Mouse (Mus musculus): ENCODE results near the gene Uhrf1.
"Not testable (repeated sequence)": the region's sequence is repeated elsewhere in the genome, so short reads cannot be mapped to it uniquely, and the experiment has no call there.

The Uhrf1 gene

DNA sequence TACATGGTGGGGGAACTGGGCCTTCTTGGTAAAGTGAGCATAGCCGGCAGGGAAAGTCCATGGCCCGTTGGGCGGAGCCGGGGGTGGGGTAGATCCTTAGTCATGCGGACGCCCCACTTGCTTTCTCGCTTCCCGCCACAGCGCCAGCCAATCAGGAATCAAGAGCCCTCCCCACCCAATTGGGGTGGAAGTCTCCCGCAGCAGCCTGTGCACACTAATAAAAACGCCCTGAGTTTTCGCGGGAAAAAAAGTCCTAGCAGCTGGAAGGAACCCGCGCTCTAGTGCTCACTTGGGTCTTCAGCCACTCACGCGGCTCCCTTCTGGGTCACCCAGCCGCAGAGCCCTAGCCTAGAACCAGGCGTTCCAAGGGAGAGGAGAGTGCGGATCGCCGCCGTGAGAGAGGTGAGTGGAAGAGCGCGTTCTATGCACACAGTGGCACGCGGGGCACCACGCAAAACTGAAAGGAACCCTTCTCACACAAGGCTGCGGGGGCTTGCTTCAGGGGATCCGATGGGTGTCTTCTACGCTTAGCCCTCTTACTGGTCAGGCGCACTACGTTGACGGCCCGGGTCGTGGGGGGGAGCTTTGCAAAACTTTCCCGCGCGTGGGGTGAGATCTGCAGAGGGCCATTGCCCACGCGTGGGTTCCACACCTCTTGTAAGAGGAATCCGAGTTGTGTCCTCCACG lies at the start of gene Uhrf1:
Gene Uhrf1, plus strand, starts transcription at position 162 of the 687 bp plus-strand sequence.
- DNase-seq: peak; percentile 96

- DNase-seq: no peak
Measured at GRCm38 (mm10) chr17:56254695-56255094, 48.4 kb upstream of the Uhrf1 start.

- peak; percentile 30 for DNase-seq
Measured at GRCm38 (mm10) chr17:56255429-56255828, 47.7 kb upstream of the Uhrf1 start.

DNA sequence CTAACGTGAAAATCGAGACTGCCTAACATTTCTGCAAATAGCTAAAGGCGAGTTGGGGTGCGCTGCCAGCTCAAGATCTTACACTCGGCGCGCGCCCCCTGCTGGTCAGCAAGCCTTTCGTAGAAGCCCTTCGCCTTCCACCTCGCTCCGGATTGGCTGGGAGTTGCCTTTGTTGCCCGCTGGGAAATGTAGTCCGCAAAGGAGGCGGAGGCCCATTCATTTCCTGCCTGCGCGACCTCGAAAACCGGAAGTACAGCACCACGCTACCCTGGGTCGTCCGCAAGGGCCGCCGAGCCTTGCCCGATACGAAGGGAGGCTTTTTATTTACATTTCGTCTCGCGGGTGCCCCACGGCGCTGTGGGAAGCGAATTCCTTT lies 47.3 kb upstream of the Uhrf1 start:
- peak; percentile 99 for DNase-seq

GRCm38 (mm10) chr17:56256239-56256881 lies 46.8 kb upstream of the Uhrf1 start, which contains the start of gene Fem1a:
Gene Fem1a (plus strand): TSS chr17:56256810.
- DNase-seq: peak; percentile 98

GRCm38 (mm10) chr17:56257181-56257894 lies 45.8 kb upstream of the Uhrf1 start:
- no peak for DNase-seq

- not testable (repeated sequence) for DNase-seq
Measured at GRCm38 (mm10) chr17:56258269-56258668, 44.9 kb upstream of the Uhrf1 start.

- not testable (repeated sequence) for DNase-seq
Measured at GRCm38 (mm10) chr17:56258812-56259211, 44.3 kb upstream of the Uhrf1 start.

- no peak for DNase-seq
Measured at GRCm38 (mm10) chr17:56259301-56260037, 43.7 kb upstream of the Uhrf1 start.

GRCm38 (mm10) chr17:56261166-56261565 lies 42.0 kb upstream of the Uhrf1 start:
- DNase-seq: no peak

GRCm38 (mm10) chr17:56262645-56263094 lies 40.5 kb upstream of the Uhrf1 start:
- no peak for DNase-seq

- DNase-seq: peak; percentile 82
Measured at GRCm38 (mm10) chr17:56264020-56264419, 39.1 kb upstream of the Uhrf1 start.

GRCm38 (mm10) chr17:56265011-56265410 lies 38.1 kb upstream of the Uhrf1 start:
- no peak for DNase-seq

GRCm38 (mm10) chr17:56265869-56266268 lies 37.3 kb upstream of the Uhrf1 start:
- no peak for DNase-seq

DNA sequence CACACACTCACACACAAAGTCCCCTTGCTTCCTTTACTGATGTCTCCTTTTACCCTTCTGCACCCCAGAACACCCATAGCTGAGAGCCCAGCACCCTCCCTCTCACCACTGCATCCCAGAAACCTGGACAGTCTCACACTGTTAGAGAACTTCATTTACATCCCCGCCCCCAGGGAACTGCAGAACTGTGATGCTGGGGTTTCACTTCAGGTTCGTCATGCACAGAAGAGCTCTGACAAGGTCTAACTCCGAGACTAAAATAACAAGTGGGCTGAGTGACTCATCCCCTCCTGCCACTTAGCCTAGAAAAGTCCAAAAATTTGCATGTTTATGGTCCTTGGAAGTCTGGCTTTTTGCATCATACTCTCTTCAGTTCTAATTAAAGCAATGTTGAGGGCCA lies 36.9 kb upstream of the Uhrf1 start:
- no peak for DNase-seq

DNA sequence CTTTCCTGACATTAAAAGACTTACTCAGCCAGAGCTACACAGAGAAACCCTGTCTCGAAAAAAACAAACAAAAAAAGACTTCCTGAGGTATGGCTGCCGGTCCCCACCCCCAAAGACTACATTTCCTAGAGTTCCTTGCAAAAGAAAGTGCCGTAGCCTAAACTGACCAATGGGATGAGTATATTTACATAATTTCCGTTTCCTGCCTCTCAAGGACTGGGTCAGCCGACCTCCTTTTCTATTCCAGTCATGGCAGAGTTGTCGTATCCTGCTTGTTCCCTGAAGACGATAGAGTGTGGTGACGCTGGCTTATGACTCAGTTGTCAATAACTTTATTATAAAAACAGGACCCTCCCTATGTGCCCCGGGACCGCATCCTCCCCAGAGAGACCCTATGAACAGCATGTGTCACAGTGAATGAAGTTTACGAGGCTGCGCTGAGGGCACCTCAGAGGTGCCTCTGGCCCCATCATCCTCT lies 33.9 kb upstream of the Uhrf1 start:
- peak; percentile 89 for DNase-seq

- DNase-seq: no peak
Measured at GRCm38 (mm10) chr17:56269741-56270140, 33.4 kb upstream of the Uhrf1 start.

- DNase-seq: no peak
Measured at GRCm38 (mm10) chr17:56271609-56272253, 31.4 kb upstream of the Uhrf1 start.

GRCm38 (mm10) chr17:56272644-56273043 lies 30.5 kb upstream of the Uhrf1 start:
- DNase-seq: no peak

DNA sequence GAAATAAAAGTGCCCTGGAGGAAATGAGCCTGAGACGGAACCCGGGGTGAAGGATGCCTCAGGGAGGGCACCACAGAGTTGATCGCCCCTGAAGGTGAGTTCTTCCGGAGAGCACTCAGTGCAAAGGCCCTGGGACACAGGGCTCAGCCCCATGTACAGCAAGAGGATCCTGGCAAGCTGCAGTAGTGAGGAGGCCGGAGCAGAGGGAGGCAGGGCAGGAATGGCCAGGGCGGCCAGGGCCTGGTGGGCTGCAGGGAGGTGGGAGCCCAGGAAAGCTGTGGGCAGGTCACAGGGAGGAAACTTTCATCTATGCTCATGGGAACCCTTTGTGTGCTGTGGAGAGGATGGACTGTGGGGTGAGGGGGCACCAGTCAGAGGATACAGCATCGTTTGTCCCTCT lies 29.6 kb upstream of the Uhrf1 start:
- DNase-seq: no peak

GRCm38 (mm10) chr17:56273986-56274385 lies 29.1 kb upstream of the Uhrf1 start:
- DNase-seq: no peak

DNA sequence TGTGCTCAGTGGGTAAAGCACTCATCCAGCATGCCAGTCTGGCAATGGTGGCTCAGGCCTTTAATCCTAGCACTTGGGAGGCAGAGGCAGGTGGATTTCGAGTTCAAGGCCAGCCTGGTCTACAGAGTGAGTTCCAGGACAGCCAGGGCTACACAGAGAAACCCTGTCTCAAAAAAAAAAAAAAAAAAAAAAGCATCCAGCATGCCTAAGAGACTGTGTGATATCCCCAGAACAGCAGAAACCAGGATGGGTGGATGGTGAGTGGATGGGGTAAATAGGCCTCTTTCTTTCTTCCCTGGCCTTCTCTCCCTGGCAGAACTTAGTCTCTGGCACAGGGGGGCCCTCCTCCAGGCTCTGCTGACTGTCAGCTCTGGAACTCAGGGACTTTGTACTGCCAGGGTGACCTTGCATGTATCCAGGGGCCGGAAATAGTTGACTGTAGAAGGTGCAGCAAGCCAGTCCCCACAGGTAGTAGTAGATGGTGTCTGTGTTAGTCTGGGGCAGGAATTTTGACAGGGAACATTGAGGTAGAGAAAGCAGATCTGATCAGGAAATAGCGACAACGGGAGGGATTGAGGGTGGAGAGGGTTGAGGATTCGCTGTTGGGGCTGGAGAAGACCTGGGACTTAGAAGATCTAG lies 27.2 kb upstream of the Uhrf1 start:
- no peak for DNase-seq
